Mouse (Mus musculus): ENCODE measurements at regions not wholly inside any gene's neighbourhood (a gene's known extent, or its start where the extent isn't known, plus 50 kb on each side); places are given as distances from the start of the nearest gene placed in this dataset.

DNA sequence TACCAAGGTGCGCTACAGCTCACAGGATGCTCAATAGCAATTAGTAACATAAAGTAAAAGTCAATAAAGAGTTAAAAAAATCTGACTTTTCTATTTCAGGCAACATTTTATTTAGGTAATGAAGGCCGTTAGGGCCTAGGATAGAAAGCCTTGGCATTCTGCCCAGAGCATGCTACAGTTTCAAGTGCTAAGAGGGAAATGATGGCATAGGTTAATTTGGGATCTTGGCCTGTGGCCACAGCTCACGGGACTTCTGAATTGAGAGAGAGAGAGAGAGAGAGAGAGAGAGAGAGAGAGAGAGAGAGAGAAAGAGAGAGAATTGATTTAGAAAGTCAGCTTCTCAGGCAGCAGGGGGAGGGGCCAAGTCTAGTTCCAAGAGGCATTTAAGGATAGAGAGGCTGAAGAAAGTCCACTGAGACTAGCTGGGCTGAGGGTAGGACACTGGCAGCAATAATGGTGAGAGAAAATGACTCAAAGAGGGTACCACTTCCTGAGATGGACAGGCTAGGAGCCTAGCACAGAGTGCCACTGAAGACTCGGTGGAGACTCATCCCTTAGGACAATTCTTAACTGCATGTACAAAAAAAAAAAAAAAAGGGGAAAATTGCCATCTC is 52.6 kb upstream of the Klf14 start:
- WGBS = 60% methylated on average over 4 of the region's 4 CpGs
- H3K4me2 ChIP-seq (ENCODE audit: low read depth, severe bottlenecking) = no peak overlapping the region
- H3K27me3 ChIP-seq (ENCODE audit: control insufficient read depth, insufficient read depth, low read length) = no peaks in the 10 kb centered on the region
- DNase-seq (ENCODE audit: low spot score) (no peak), ATAC-seq (ENCODE audit: insufficient number of reproducible peaks, low FRiP score, low TSS enrichment, low read depth) (no peak)
- no peak overlapping the region for H3K4me3 ChIP-seq (ENCODE audit: low read depth, low read length)
- no peaks in the 10 kb centered on the region for H3K9me3 ChIP-seq (ENCODE audit: control insufficient read depth, low read length)
- H3K9ac ChIP-seq (ENCODE audit: low read length) = no peak overlapping the region
- H3K4me1 ChIP-seq (ENCODE audit: control insufficient read depth, insufficient read depth, low read length) = no peaks in the 10 kb centered on the region
- H3K27ac ChIP-seq (replicated peaks; ENCODE audit: low read depth, low read length) = no peak overlapping the region
- H3K36me3 ChIP-seq (ENCODE audit: control insufficient read depth, insufficient read depth, low read length) = no peaks in the 10 kb centered on the region

DNA sequence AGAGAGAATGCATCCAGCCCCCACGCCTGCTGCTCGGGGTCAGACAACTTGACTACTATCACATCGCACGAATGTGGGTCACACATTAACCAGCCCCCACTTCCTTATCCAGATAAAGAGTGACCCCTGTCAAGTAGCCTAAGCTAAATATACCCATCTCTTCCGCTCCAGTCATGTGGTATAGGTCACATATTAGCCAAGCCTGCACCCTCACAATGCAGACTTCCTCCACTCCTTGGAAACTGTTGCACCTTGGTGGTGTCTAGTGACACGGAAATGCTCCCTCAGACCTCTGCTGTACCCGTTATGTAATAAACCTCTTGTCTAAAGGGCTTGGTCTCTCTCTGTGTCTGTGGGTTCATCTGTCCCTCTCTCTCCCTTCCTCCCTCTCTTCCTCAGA is 57.7 kb upstream of the Klf14 start:
- no peak overlapping the region for H3K9ac ChIP-seq (ENCODE audit: low read length)
- H3K9me3 ChIP-seq (ENCODE audit: control insufficient read depth, low read length) = no peaks in the 10 kb centered on the region

DNA sequence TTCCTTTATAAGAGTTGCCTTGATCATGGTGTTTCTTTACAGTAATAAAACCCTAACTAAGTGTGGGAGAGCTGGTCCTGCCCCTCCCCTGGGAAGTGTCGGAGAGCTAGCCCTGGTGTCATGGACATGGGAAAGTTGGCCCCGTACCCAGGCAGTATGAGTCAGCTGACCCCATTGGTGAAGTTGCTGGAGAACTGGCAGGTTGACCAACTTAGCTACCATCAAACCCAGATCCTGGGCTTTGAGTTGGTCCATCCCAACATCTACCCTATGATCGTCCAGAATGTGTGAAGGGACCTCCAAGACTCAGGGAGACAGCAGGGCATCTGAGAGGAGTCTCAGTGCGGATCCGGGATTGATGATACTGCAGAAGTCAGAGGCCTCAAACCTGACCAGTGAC is 62.9 kb upstream of the Klf14 start:
- no peaks in the 10 kb centered on the region for H3K27me3 ChIP-seq (ENCODE audit: control insufficient read depth, insufficient read depth, low read length)
- no peak overlapping the region for H3K4me2 ChIP-seq (ENCODE audit: low read depth, severe bottlenecking)
- no peak overlapping the region for H3K27ac ChIP-seq (replicated peaks; ENCODE audit: low read depth, low read length)
- H3K4me1 ChIP-seq (ENCODE audit: control insufficient read depth, insufficient read depth, low read length) = no peaks in the 10 kb centered on the region
- no peak overlapping the region for H3K9ac ChIP-seq (ENCODE audit: low read length)
- 86% methylated on average over 5 of the region's 5 CpGs for WGBS
- no peak overlapping the region for H3K4me3 ChIP-seq (ENCODE audit: low read depth, low read length)
- ATAC-seq (ENCODE audit: insufficient number of reproducible peaks, low FRiP score, low TSS enrichment, low read depth) = no peak
- no peaks in the 10 kb centered on the region for H3K36me3 ChIP-seq (ENCODE audit: control insufficient read depth, insufficient read depth, low read length)
- no peak for DNase-seq (ENCODE audit: low spot score)
- no peaks in the 10 kb centered on the region for H3K9me3 ChIP-seq (ENCODE audit: control insufficient read depth, low read length)

More for the DNA sequence above, 57.7 kb upstream of the Klf14 start:
- ATAC-seq (ENCODE audit: insufficient number of reproducible peaks, low FRiP score, low TSS enrichment, low read depth) = no peak
- H3K27ac ChIP-seq (replicated peaks; ENCODE audit: low read depth, low read length) = no peak overlapping the region
- H3K4me1 ChIP-seq (ENCODE audit: control insufficient read depth, insufficient read depth, low read length) = no peaks in the 10 kb centered on the region
- DNase-seq (ENCODE audit: low spot score) = no peak
- H3K4me3 ChIP-seq (ENCODE audit: low read depth, low read length) = no peak overlapping the region
- H3K27me3 ChIP-seq (ENCODE audit: control insufficient read depth, insufficient read depth, low read length) = no peaks in the 10 kb centered on the region
- H3K4me2 ChIP-seq (ENCODE audit: low read depth, severe bottlenecking) = no peak overlapping the region
- WGBS = 76% methylated on average over 7 of the region's 7 CpGs
- H3K36me3 ChIP-seq (ENCODE audit: control insufficient read depth, insufficient read depth, low read length) = no peaks in the 10 kb centered on the region

DNA sequence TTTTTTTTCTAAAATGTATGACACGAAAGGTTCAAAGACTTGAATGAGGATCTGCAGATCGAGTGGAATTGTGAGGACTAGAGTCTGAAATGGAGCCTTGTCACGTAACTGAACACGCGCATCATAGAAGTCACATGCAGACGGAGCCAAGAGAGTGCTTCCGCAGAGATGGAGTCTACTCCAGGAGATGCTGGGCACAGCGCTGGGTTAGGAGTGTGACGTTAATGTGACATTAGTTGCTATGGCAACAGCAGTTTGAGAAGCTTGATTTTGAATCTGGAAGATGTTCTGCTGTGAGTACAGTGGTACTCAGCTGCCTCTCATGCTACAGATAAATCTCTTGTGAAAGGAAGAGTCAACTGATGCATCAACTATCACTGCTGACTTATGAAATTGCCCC is 70.9 kb upstream of the Klf14 start:
- H3K27me3 ChIP-seq (ENCODE audit: control insufficient read depth, insufficient read depth, low read length) = no peaks in the 10 kb centered on the region
- no peak for ATAC-seq (ENCODE audit: insufficient number of reproducible peaks, low FRiP score, low TSS enrichment, low read depth)
- no peaks in the 10 kb centered on the region for H3K36me3 ChIP-seq (ENCODE audit: control insufficient read depth, insufficient read depth, low read length)
- 83% methylated on average over 9 of the region's 9 CpGs for WGBS
- no peaks in the 10 kb centered on the region for H3K9me3 ChIP-seq (ENCODE audit: control insufficient read depth, low read length)
- H3K4me3 ChIP-seq (ENCODE audit: low read depth, low read length) = no peak overlapping the region
- DNase-seq (ENCODE audit: low spot score) = no peak
- no peaks in the 10 kb centered on the region for H3K4me1 ChIP-seq (ENCODE audit: control insufficient read depth, insufficient read depth, low read length)
- no peak overlapping the region for H3K4me2 ChIP-seq (ENCODE audit: low read depth, severe bottlenecking)
- H3K27ac ChIP-seq (replicated peaks; ENCODE audit: low read depth, low read length) = no peak overlapping the region
- H3K9ac ChIP-seq (ENCODE audit: low read length) = no peak overlapping the region

DNA sequence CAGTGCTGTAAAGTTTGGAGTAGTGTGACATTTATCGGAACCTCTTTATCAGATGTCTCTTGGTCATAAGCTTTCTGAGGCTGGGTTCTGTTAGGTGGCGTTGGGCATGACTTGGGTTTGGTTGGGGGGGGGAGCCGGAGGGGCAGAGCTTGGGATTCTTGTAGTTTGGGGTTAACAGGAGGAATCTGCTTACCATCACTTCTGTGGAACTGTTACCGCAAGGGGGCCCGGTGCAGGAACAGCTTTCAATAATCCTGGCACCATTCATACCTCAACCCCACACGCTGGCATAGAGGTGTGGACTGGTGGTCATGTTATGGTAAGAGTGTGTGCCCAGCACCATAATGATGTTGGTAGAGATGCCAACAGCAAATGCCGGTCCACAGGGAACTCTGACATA is 72.1 kb upstream of the Klf14 start:
- Histone ChIP-seq H3K36me3 (ENCODE audit: control insufficient read depth, insufficient read depth, low read length) (no peaks in the 10 kb centered on the region), H3K9ac (ENCODE audit: low read length) (no peak overlapping the region), H3K4me3 (ENCODE audit: low read depth, low read length) (no peak overlapping the region), H3K4me2 (ENCODE audit: low read depth, severe bottlenecking) (no peak overlapping the region), H3K9me3 (ENCODE audit: control insufficient read depth, low read length) (no peaks in the 10 kb centered on the region), H3K27ac (replicated peaks; ENCODE audit: low read depth, low read length) (no peak overlapping the region), H3K4me1 (ENCODE audit: control insufficient read depth, insufficient read depth, low read length) (no peaks in the 10 kb centered on the region), H3K27me3 (ENCODE audit: control insufficient read depth, insufficient read depth, low read length) (no peaks in the 10 kb centered on the region)
- no peak for ATAC-seq (ENCODE audit: insufficient number of reproducible peaks, low FRiP score, low TSS enrichment, low read depth)
- no peak for DNase-seq (ENCODE audit: low spot score)
- WGBS = 89% methylated on average over 7 of the region's 7 CpGs

DNA sequence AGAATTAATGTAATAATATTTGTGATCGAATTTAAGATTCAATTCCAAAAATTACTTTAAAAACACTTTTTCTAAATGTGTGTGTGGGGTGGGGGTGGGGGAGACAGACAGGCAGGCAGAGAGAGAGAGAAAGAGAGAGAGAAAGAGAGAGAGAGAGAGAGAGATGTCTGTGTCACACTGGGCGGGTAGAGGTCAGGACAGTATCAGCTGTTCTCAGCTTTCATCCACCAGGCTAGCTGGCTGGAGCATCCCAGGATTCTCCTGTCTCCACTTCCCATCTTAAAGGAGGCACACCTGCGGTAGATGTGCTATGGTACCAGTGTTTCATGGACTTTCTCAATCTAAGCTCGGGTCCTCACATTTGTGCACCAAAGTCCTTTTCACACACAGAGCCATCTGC is 73.3 kb upstream of the Klf14 start:
- H3K4me2 ChIP-seq (ENCODE audit: low read depth, severe bottlenecking) = no peak overlapping the region
- no peak overlapping the region for H3K9ac ChIP-seq (ENCODE audit: low read length)
- no peaks in the 10 kb centered on the region for H3K27me3 ChIP-seq (ENCODE audit: control insufficient read depth, insufficient read depth, low read length)
- no peaks in the 10 kb centered on the region for H3K4me1 ChIP-seq (ENCODE audit: control insufficient read depth, insufficient read depth, low read length)
- H3K36me3 ChIP-seq (ENCODE audit: control insufficient read depth, insufficient read depth, low read length) = no peaks in the 10 kb centered on the region
- WGBS = 85% methylated on average over 4 of the region's 4 CpGs
- no peak overlapping the region for H3K4me3 ChIP-seq (ENCODE audit: low read depth, low read length)
- no peaks in the 10 kb centered on the region for H3K9me3 ChIP-seq (ENCODE audit: control insufficient read depth, low read length)
- no peak for ATAC-seq (ENCODE audit: insufficient number of reproducible peaks, low FRiP score, low TSS enrichment, low read depth)
- no peak overlapping the region for H3K27ac ChIP-seq (replicated peaks; ENCODE audit: low read depth, low read length)
- no peak for DNase-seq (ENCODE audit: low spot score)

DNA sequence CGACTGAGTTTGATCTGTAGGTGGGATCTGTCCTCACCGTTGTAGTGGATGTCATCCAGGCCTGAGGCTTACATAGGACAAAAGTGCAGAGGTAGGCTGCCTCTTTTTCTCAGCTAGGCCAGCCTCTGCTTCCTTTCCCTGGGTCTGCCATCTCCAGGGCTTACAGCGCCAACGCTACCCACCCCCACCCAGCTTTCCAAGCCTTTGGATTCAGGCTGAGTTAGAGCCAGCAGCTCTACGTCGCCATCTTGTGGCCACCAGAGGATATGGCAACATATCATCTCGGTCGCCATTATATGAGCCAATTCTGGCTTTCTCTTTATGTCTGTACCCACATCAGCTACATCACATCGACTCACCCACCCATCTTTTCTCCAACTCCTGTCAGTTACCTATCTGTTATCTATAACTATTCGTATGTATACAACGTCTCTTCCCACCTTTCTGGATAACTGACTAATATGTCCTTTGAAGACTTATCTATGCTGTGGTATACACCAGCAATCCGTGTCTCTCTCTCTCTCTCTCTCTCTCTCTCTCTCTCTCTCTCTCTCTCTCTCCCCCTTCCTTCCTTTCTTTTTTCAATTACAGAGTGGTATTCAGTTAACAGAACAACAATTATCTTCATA is 74.2 kb upstream of the Klf14 start:
- H3K4me3 ChIP-seq (ENCODE audit: low read depth, low read length) = no peak overlapping the region
- H3K27me3 ChIP-seq (ENCODE audit: control insufficient read depth, insufficient read depth, low read length) = no peaks in the 10 kb centered on the region
- DNase-seq (ENCODE audit: low spot score) (peak; percentile 73), ATAC-seq (ENCODE audit: insufficient number of reproducible peaks, low FRiP score, low TSS enrichment, low read depth) (peak; percentile 62; the same call in 1 of the 2 replicates)
- WGBS = 10% methylated on average over 12 of the region's 12 CpGs
- no peak overlapping the region for H3K27ac ChIP-seq (replicated peaks; ENCODE audit: low read depth, low read length)
- H3K9me3 ChIP-seq (ENCODE audit: control insufficient read depth, low read length) = no peaks in the 10 kb centered on the region
- H3K4me2 ChIP-seq (ENCODE audit: low read depth, severe bottlenecking) = no peak overlapping the region
- H3K9ac ChIP-seq (ENCODE audit: low read length) = peak overlapping the region; percentile 27; the same call in 1 of the 2 replicates
- H3K36me3 ChIP-seq (ENCODE audit: control insufficient read depth, insufficient read depth, low read length) = no peaks in the 10 kb centered on the region
- H3K4me1 ChIP-seq (ENCODE audit: control insufficient read depth, insufficient read depth, low read length) = no peaks in the 10 kb centered on the region

DNA sequence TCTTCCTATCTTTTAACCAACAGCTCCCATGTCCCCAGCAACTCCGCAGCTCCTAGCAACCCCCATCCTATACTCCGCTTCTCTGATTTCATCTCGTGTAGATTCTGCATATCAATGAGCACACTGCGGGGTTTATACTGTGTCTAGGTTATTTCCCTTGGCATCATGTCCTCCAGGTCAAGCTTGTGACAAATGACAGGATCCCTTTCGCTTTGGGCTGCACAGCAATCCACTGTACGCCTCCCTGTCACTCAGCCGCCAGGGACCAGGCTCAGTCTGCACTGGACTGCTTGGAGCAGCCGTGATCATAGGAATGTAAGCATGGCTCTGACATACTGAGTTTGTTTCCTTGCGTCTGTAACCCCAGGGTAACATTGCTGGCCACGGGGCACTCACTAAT is 75.9 kb upstream of the Klf14 start:
- no peaks in the 10 kb centered on the region for H3K27me3 ChIP-seq (ENCODE audit: control insufficient read depth, insufficient read depth, low read length)
- H3K9me3 ChIP-seq (ENCODE audit: control insufficient read depth, low read length) = no peaks in the 10 kb centered on the region
- 74% methylated on average over 10 of the region's 10 CpGs for whole genome bisulfite sequencing
- H3K9ac ChIP-seq (ENCODE audit: low read length) = no peak overlapping the region
- no peak for DNase-seq (ENCODE audit: low spot score)
- H3K4me1 ChIP-seq (ENCODE audit: control insufficient read depth, insufficient read depth, low read length) = no peaks in the 10 kb centered on the region
- no peak for ATAC-seq (ENCODE audit: insufficient number of reproducible peaks, low FRiP score, low TSS enrichment, low read depth)
- no peaks in the 10 kb centered on the region for H3K36me3 ChIP-seq (ENCODE audit: control insufficient read depth, insufficient read depth, low read length)
- H3K4me2 ChIP-seq (ENCODE audit: low read depth, severe bottlenecking) = no peak overlapping the region
- no peak overlapping the region for H3K4me3 ChIP-seq (ENCODE audit: low read depth, low read length)
- H3K27ac ChIP-seq (replicated peaks; ENCODE audit: low read depth, low read length) = no peak overlapping the region
